Mouse (Mus musculus) CH12.LX (cell line): ENCODE results near the gene Sstr4. TPM values are rescaled to one million over a fixed set of nuclear protein-coding genes. Genes with fewer than 3 reads are reported as not detected.

Experiments
- DNase-seq: peaks from one replicate; pipeline ENCODE4 v3.0.0-alpha.2; 2013; ENCODE audit errors: extremely low read depth
- H3K27ac ChIP-seq: 2 replicates; pipeline ENCODE4 v1.5.1; 2012; ENCODE audit warnings: low read depth, mild to moderate bottlenecking, control low read depth, moderate library complexity; ENCODE audit not compliant: insufficient read depth
- H3K27me3 ChIP-seq: replicated peaks from 2 replicates; pipeline ENCODE3; 2012; ENCODE audit warnings: inconsistent platforms
- H3K36me3 ChIP-seq, 2 experiments: replicated peaks in 1 of 2; 2 replicates each; pipeline versions ENCODE3 to v1.6.1; 2012; ENCODE audit warnings: inconsistent platforms in 1 of 2, low read length in 1 of 2, mild to moderate bottlenecking in 1 of 2, mixed read lengths in 1 of 2, moderate library complexity in 1 of 2; ENCODE audit not compliant: control insufficient read depth in 1 of 2, insufficient read depth in 1 of 2
- H3K4me1 ChIP-seq, 2 experiments: 2 replicates each; pipeline ENCODE4 v1.6.1; 2012; ENCODE audit warnings: inconsistent platforms in 1 of 2, moderate library complexity in 1 of 2; ENCODE audit not compliant: insufficient read depth in 2 of 2, control insufficient read depth in 1 of 2
- H3K4me2 ChIP-seq: 2 replicates; pipeline ENCODE4 v1.6.1; 2012; ENCODE audit warnings: low read depth, mild to moderate bottlenecking, control low read depth; ENCODE audit not compliant: poor library complexity, insufficient read depth, severe bottlenecking
- H3K4me3 ChIP-seq, 3 experiments: fragments of 150-350 bp in 1 of 3; sonication (generic) in 1 of 3; replicated peaks in 1 of 3; 2 replicates each; pipeline versions ENCODE3 to v1.5.1; 2011 to 2012; ENCODE audit warnings: low read depth in 2 of 3, low read length in 2 of 3, mild to moderate bottlenecking in 2 of 3, moderate library complexity in 2 of 3, control low read depth in 1 of 3, improper control_type of control experiment in 1 of 3, inconsistent platforms in 1 of 3, mixed read lengths in 1 of 3; ENCODE audit not compliant: poor library complexity in 1 of 3
- H3K79me2 ChIP-seq: replicated peaks from 2 replicates; pipeline ENCODE4 v1.6.1; 2012; ENCODE audit warnings: mild to moderate bottlenecking, moderate library complexity; ENCODE audit not compliant: control insufficient read depth, poor library complexity, insufficient read depth, severe bottlenecking; ENCODE audit errors: extremely low read depth
- H3K9ac ChIP-seq: 2 replicates; pipeline ENCODE4 v1.6.1; 2012; ENCODE audit warnings: low read depth, mild to moderate bottlenecking, control low read depth, moderate library complexity; ENCODE audit not compliant: insufficient read depth
- H3K9me3 ChIP-seq: replicated peaks from 2 replicates; pipeline ENCODE3; 2012; ENCODE audit warnings: low read length, inconsistent platforms, mixed read lengths
- BHLHE40 ChIP-seq: IDR thresholded peaks from 2 replicates; pipeline ENCODE4 v1.6.1; 2011; ENCODE audit warnings: mild to moderate bottlenecking, low read depth, low read length, improper control_type of control experiment
- CHD1 ChIP-seq: IDR thresholded peaks from 2 replicates; pipeline ENCODE4 v1.6.1; 2012; ENCODE audit warnings: low read depth, low read length, improper control_type of control experiment, inconsistent platforms
- CHD2 ChIP-seq: IDR thresholded peaks from 2 replicates; pipeline ENCODE4 v1.6.1; 2011; ENCODE audit warnings: low read length, improper control_type of control experiment
- E2F4 ChIP-seq: IDR thresholded peaks from 2 replicates; pipeline ENCODE4 v1.6.1; 2011; ENCODE audit warnings: low read depth, low read length, improper control_type of control experiment; ENCODE audit not compliant: insufficient replicate concordance
- ELF1 ChIP-seq: IDR thresholded peaks from 2 replicates; pipeline ENCODE4 v1.6.1; 2014; ENCODE audit warnings: low read depth, mild to moderate bottlenecking, inconsistent platforms, low read length, improper control_type of control experiment
- EP300 ChIP-seq: IDR thresholded peaks from 2 replicates; pipeline ENCODE4 v1.6.1; 2011; ENCODE audit warnings: low read length, improper control_type of control experiment
- GABPA ChIP-seq: IDR thresholded peaks from 2 replicates; pipeline ENCODE4 v1.6.1; 2012; ENCODE audit warnings: low read depth, low read length, improper control_type of control experiment, inconsistent platforms; ENCODE audit not compliant: insufficient replicate concordance
- HCFC1 ChIP-seq: IDR thresholded peaks from 2 replicates; pipeline ENCODE4 v1.6.1; 2012; ENCODE audit warnings: low read depth, mild to moderate bottlenecking, inconsistent platforms, low read length, improper control_type of control experiment
- JUN ChIP-seq: IDR thresholded peaks from 2 replicates; pipeline ENCODE4 v1.6.1; 2011; ENCODE audit warnings: low read depth, mild to moderate bottlenecking, low read length, improper control_type of control experiment, moderate library complexity; ENCODE audit not compliant: insufficient read depth
- JUND ChIP-seq: conservative IDR thresholded peaks from 2 replicates; pipeline ENCODE4 v1.6.1; 2011; ENCODE audit warnings: low read depth, low read length, improper control_type of control experiment
- KAT2A ChIP-seq: IDR thresholded peaks from 2 replicates; pipeline ENCODE4 v1.6.1; 2012; ENCODE audit warnings: low read length, improper control_type of control experiment, inconsistent platforms; ENCODE audit not compliant: insufficient replicate concordance
- MAFK ChIP-seq: IDR thresholded peaks from 2 replicates; pipeline ENCODE4 v1.6.1; 2011; ENCODE audit warnings: low read length, improper control_type of control experiment; ENCODE audit not compliant: insufficient replicate concordance
- MAX ChIP-seq: IDR thresholded peaks from 2 replicates; pipeline ENCODE4 v1.6.1; 2011; ENCODE audit warnings: low read length, improper control_type of control experiment
- MAZ ChIP-seq: IDR thresholded peaks from 2 replicates; pipeline ENCODE4 v1.6.1; 2012; ENCODE audit warnings: low read depth, mild to moderate bottlenecking, inconsistent platforms, low read length, improper control_type of control experiment, moderate library complexity
- MYC ChIP-seq: IDR thresholded peaks from 2 replicates; pipeline ENCODE4 v1.6.1; 2011; ENCODE audit warnings: low read depth, mild to moderate bottlenecking, improper control_type of control experiment, low read length
- NRF1 ChIP-seq: IDR thresholded peaks from 2 replicates; pipeline ENCODE4 v1.6.1; 2014; ENCODE audit warnings: low read depth, mild to moderate bottlenecking, inconsistent platforms, low read length, improper control_type of control experiment, moderate library complexity
- PAX5 ChIP-seq: IDR thresholded peaks from 2 replicates; pipeline ENCODE4 v1.6.1; 2012; ENCODE audit warnings: low read length, inconsistent platforms, mixed read lengths
- POLR2A ChIP-seq: IDR thresholded peaks from 2 replicates; pipeline ENCODE4 v1.6.1; 2011; ENCODE audit warnings: low read depth, mild to moderate bottlenecking, improper control_type of control experiment, low read length
- POLR2AphosphoS2 ChIP-seq: IDR thresholded peaks from 2 replicates; pipeline ENCODE4 v1.6.1; 2011; ENCODE audit warnings: low read depth, low read length, improper control_type of control experiment
- SMC3 ChIP-seq: IDR thresholded peaks from 2 replicates; pipeline ENCODE4 v1.6.1; 2011; ENCODE audit warnings: low read depth, low read length, improper control_type of control experiment
- TBP ChIP-seq: conservative IDR thresholded peaks from 2 replicates; pipeline ENCODE4 v1.6.1; 2011; ENCODE audit warnings: low read depth, low read length, improper control_type of control experiment
- TCF12 ChIP-seq: IDR thresholded peaks from 2 replicates; pipeline ENCODE4 v1.6.1; 2014; ENCODE audit warnings: low read depth, mild to moderate bottlenecking, inconsistent platforms, low read length, improper control_type of control experiment
- UBTF ChIP-seq: IDR thresholded peaks from 2 replicates; pipeline ENCODE4 v1.6.1; 2012; ENCODE audit warnings: low read depth, mild to moderate bottlenecking, inconsistent platforms, low read length, improper control_type of control experiment, moderate library complexity
- USF1 ChIP-seq: IDR thresholded peaks from 2 replicates; pipeline ENCODE4 v1.6.1; 2014; ENCODE audit warnings: low read depth, mild to moderate bottlenecking, inconsistent platforms, low read length, improper control_type of control experiment
- ZC3H11A ChIP-seq: IDR thresholded peaks from 2 replicates; pipeline ENCODE4 v1.6.1; 2012; ENCODE audit warnings: low read depth, mild to moderate bottlenecking, inconsistent platforms, low read length, improper control_type of control experiment
- ZKSCAN1 ChIP-seq: IDR thresholded peaks from 2 replicates; pipeline ENCODE4 v1.6.1; 2012; ENCODE audit warnings: low read depth, inconsistent platforms, low read length, improper control_type of control experiment, borderline replicate concordance
- ZMIZ1 ChIP-seq: IDR thresholded peaks from 2 replicates; pipeline ENCODE4 v1.6.1; 2012; ENCODE audit warnings: low read depth, mild to moderate bottlenecking, inconsistent platforms, low read length, improper control_type of control experiment
- ZNF384 ChIP-seq: IDR thresholded peaks from 2 replicates; pipeline ENCODE4 v1.6.1; 2012; ENCODE audit warnings: low read depth, low read length, improper control_type of control experiment, inconsistent platforms
- dilution Hi-C: fragments of 300-500 bp; cut with MboI; formaldehyde crosslinking; loops from 2 replicates; pipeline ENCODE4 v1.14.3; 2020; ENCODE audit warnings: low sequenced_read_pairs; ENCODE audit not compliant: extremely low pct_unique_long_range_greater_than_20kb, extremely low pct_ligation_motif_present
- in situ Hi-C: fragments of 300-500 bp; cut with MboI; formaldehyde crosslinking; loops from 3 replicates; pipeline ENCODE4 v1.14.3; 2019; ENCODE audit warnings: low sequenced_read_pairs, low pct_ligation_motif_present, low pct_unique_long_range_greater_than_20kb, mixed read lengths
- polyA plus RNA-seq: library from polyadenylated mRNA; unstranded; fragments of >175 nt; gene quantifications from 2 replicates; pipeline ENCODE4 v1.2.1, GENCODE M21; 2012; ENCODE audit warnings: low read depth; ENCODE audit not compliant: insufficient read length
- total RNA-seq, 2 experiments: library from RNA; depleted of rRNA; stranded (reverse); fragments of 300-350 nt in 1 of 2; fragments of >200 nt in 1 of 2; gene quantifications; 2 replicates each; pipeline ENCODE4 v1.2.3; 2012 to 2014

Sstr4 gene
- total and polyA plus RNA-seq, 3 experiments: not detected

DNA sequence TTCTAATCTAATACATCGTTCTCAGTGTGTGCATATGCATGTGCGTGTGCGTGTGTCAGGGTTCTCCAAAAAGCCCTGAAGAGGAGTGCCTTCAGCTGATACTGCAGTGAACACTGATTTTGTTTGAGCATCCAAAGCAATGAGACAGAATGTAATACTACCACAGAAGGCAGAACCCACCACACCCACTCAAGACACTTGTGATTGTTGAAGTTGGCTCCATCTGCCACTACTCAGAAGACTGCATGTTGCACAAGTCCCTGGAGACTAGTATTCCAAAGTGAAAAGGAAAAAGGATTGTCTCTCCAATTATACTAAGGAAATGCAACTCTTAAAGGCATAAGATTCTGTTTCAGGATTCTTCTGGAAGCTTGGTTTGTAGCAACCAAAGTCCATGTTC is 30.6 kb upstream of the Sstr4 start:
- dilution Hi-C loops: no loop called here

GRCm38 (mm10) chr2:148365227-148365626 is 29.9 kb upstream of the Sstr4 start:
- Histone ChIP-seq H3K4me2 (no peak overlapping the region), H3K4me3 (no peak overlapping the region), H3K4me1 (no peaks in the 10 kb centered on the region), H3K36me3 (no peaks in the 10 kb centered on the region), H3K79me2 (no peaks in the 10 kb centered on the region), H3K9ac (no peak overlapping the region), H3K27ac (no peak overlapping the region), H3K27me3 (no peaks in the 10 kb centered on the region), H3K9me3 (no peaks in the 10 kb centered on the region)
- TF ChIP-seq HCFC1 (no peak), SMC3 (no peak), CHD2 (no peak), CHD1 (no peak), BHLHE40 (no peak), UBTF (no peak), MAX (no peak), MYC (no peak), JUND (no peak), TCF12 (no peak), ZC3H11A (no peak), ZNF384 (no peak), JUN (no peak), NRF1 (no peak), TBP (no peak), POLR2AphosphoS2 (no peak), E2F4 (no peak), ZKSCAN1 (no peak), PAX5 (no peak), MAFK (no peak)
- dilution Hi-C loops (no loop called here), in situ Hi-C loops (loop anchor here (25.0 kb wide), 1 partner anchor 228 kb away; no protein-coding TSS in a partner anchor)
- no peak for DNase-seq

More for the DNA sequence above, 30.6 kb upstream of the Sstr4 start:
- Histone ChIP-seq H3K9me3 (no peaks in the 10 kb centered on the region), H3K9ac (no peak overlapping the region), H3K79me2 (no peaks in the 10 kb centered on the region), H3K4me1 (no peaks in the 10 kb centered on the region), H3K27me3 (no peaks in the 10 kb centered on the region), H3K27ac (no peak overlapping the region), H3K4me3 (no peak overlapping the region), H3K36me3 (no peaks in the 10 kb centered on the region), H3K4me2 (no peak overlapping the region)
- DNase-seq: no peak
- in situ Hi-C loops: loop anchor here (25.0 kb wide), 1 partner anchor 227 kb away; no protein-coding TSS in a partner anchor
- no peak for TF ChIP-seq KAT2A
- TF ChIP-seq GABPA: no peak
- TF ChIP-seq EP300: no peak
- TF ChIP-seq POLR2A: no peak
- TF ChIP-seq MAFK: no peak
- no peak for TF ChIP-seq JUN
- no peak for TF ChIP-seq ELF1
- no peak for TF ChIP-seq TCF12
- TF ChIP-seq POLR2AphosphoS2: no peak
- TF ChIP-seq TBP: no peak
- TF ChIP-seq USF1: no peak
- no peak for TF ChIP-seq SMC3
- no peak for TF ChIP-seq E2F4
- TF ChIP-seq BHLHE40: no peak
- no peak for TF ChIP-seq MAZ
- TF ChIP-seq ZMIZ1: no peak
